Mouse (Mus musculus) retina, postnatal 7 days (tissue): Measurements from ENCODE around the gene Foxc2.
"Not testable (repeated sequence)": the region's sequence is repeated elsewhere in the genome, so short reads cannot be mapped to it uniquely, and the experiment has no call there.

Experiments used
- DNase-seq: peaks from one replicate; pipeline ENCODE4 v3.0.0-alpha.2; 2012; ENCODE audit warnings: low read depth, low spot score

The Foxc2 gene

DNA sequence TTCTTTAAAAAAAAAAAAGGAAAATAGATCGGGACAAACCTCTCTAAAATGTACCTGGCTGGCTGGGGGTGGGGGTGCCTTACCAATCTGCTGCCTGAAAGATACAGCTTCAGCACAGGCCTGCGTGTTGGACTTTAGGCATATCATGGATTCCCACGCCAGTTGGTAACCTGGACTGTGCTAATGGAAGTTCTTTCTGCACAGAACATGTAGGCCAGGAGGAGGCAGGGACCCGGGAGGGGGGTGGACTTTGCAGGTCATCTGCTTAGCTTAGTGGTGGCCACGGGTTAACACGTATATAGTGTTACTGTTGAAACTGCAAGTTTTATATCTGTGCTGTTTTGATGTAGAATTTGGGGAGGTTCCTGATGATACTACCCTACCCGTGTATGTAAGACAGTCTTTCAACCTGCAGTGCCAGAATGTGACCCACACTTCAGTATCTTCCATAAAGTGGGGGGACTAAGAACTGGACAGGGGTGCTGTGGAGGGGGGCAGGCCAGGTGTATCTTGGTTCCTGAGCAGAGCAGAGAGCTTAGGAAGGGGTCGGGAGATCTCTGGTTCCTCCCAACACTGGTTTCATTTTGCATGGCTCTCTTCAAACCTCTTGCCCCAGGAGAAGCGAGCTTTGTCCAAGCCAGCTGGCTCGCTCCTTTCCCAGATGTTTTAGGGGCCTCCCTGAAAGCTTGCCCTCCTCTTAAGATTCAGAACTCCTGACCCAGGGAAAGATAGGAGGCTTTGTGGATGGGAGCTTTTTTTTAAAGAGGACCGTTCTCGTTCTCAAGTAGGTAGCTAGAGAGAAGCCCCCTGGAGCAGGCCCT, 3.9 kb downstream of the Foxc2 start:
- DNase-seq, result no peak

DNA sequence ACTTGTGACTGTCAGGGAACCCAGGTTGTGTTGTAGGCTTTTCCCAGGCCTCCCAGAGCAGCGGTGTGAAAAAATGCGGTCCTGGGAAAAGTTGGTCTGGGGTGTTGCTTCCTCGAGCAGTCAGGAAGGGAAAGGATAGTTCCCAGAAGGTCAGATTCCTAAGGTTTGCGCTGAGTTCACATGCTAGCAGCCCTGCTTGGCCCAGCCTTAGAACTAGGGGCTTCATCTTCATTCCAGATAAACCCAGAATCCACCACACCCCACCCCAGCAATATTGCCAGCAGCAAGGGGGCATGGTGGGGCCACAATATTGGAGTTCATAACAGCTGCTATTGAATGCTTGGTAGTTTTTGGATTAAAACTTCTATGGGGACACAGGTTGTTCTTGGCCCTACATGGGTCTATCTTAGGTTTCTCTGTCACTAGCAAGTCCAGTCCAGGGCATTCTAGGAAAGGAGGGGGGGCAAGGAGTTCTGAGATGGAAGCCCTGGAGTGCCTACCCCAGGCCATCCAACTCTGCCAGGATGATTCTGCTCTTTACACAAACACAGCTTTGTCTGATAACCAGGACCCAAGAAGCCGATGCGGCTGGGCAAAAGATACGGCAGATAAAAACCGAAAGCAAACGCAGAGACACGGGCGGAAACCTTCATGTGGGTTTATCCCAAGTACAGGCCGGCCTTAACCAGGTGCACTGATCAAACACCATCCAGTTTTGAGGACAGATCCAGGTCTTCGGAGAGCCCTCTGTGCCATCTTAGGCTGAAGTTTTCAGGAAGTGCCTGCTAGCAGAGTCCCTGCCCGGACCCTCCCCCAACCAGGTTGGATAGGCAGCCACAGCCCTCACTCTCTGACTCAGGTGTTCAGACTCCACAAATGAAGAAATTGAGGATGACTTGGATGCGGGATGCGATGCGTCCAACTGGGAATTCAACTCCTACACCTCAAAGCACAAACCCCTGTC, 4.8 kb downstream of the Foxc2 start:
- no peak for DNase-seq

DNA sequence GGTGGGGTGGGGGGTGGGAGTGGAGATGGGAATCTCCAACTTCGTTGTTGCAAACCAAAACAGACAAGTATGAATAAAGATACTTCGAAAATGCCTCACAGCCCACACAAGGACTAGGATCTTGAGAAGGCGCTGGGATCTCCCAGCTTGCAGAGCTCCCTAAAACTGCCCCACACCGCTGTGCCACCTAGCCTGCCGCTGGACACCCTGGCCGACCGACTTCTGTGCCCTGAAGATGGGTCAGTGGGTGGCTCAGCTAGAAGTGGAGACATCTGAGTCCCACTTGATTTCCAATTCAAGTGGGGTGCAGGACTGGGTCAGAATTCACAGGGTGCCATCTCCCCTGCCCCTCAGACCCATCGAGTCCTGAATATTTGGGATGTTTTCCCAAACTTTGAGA, 5.7 kb downstream of the Foxc2 start:
- DNase-seq, result no peak

DNA sequence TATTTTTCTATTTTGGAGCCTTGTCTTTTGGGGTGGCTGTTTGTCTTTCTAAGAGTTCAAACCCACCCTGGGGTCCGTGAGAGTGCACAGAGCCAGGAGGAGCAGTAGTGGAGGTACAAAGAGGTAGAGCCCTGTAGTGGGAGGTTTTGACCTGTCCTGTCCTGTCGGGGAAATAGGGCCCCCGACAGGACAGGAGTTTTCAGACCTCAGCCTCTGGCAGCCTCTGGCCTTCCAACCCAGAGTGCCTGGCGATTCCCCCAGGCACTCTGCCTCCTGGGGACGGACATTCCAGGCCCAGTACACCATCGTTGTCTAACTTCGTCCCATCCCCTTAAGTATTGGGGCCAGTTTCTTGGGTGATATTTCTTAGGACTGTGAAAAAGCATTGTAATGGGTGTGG, 6.4 kb downstream of the Foxc2 start:
- DNase-seq, result no peak

DNA sequence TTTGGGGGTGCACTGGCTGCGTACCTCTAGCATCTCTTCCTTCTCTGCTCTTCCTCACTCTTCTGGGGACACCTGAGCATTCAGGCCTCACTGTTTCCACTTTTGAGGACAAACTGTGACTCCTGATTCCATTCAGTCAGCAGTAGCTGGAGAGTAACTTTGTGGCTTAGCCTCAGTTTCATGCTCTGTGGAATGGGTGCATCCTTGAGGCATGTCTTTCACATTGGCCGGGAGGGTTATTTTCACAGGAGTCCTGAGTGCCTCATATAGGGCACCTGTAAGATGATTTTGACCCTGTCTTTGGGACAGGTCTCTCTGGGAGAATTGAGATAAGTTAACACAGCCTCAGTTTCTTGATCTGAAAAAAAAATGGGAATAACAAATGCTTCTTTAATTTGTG, 7.1 kb downstream of the Foxc2 start:
- no peak for DNase-seq

DNA sequence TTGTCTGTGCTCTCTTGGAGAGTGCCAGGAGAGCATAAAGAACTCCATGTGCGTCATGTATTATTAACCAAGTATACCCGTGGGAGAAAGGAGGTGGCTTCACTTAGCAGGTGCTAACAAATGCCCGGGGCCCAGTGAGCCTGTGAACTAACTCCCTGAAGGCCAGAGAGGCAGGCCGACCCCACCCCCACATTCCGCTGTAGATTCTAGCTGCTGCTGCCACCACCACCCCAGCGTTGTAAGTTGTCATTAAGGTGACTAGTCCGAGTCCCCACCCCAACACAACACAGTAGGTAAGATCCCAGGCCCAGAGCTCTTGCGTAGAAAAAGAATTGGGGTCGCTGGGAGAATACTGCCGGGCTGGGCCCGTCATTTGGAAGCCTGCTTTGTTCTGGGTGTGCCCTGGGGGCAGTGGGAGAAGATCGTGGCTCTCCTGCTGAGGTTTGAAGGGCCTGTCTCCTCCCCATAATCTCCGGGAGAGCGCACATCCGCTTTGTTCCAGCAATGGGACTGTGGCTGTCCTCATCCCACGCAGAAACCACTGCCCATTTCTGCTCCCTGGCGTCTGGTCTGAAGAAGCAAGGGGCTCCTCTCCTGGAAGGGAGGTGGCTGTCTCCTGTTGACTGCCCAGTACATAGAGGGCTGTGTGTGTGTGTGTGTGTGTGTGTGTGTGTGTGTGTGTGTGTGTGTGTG, 8.7 kb downstream of the Foxc2 start:
- no peak for DNase-seq

DNA sequence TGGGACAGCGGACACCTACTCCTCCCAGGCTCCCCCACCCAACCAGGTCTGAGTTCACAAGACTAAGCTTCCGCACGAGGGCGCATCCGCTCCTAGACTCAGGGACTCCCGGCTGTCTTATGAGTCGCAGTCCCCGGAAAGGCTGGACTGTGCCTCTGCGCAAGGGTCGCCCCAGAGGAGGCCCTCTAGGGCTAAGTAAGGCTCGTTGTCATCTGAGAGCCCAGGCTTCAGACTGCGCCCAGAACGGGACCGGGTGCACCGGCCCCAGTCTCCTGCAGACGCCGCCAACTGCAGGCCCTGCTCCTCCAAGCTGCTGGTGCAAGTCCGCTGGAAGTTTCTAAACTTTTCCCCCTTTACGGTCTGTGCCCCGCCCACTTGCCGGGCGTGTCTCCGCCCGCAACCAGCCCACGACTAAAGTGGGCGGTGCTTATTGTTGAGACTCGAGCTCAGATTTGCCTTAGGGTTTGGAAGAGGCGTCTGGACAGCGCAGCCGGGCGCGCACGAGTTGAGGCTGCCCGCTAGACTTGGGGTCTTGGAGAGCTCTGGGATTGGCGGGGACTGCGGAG, 9.4 kb downstream of the Foxc2 start:
- DNase-seq, result no peak

DNA sequence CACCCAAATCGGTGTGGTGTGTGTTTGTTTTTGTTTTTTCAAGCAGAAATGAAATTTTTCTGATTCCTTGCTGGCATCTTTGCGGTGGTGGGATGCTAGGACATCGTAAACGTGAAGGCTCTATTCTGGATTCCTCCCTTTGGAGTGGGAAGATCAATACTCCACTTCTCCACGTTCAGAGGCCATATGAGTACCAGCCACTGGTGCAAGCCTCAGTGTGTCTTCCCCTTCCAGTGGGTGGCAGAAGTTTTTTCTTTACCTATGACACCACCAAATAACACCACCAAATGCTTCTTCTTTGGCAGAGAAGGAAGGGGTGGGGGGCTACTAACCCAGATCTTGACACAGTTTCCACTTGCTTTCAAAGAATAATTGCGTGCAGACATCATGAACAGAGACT, 10.2 kb downstream of the Foxc2 start:
- no peak for DNase-seq

DNA sequence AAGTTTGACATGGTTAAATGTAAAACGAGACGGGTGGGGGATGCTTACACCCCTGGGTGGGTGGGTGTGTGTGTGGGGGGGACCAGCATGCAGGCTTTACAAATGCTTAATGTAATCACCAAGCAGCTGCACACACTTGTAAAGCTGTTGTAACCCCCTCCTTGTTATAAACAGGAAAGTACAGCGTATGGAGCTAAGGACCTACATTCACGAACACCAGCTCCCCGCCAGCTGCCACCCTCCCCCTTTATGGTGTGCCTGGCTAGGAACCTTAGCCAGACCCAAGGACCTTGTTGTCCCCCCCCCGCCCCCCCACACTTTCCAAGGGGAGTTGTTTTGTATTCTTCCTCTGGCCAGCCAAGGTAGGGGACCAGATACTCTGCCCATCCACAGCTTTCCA, 10.7 kb downstream of the Foxc2 start:
- DNase-seq, result no peak

DNA sequence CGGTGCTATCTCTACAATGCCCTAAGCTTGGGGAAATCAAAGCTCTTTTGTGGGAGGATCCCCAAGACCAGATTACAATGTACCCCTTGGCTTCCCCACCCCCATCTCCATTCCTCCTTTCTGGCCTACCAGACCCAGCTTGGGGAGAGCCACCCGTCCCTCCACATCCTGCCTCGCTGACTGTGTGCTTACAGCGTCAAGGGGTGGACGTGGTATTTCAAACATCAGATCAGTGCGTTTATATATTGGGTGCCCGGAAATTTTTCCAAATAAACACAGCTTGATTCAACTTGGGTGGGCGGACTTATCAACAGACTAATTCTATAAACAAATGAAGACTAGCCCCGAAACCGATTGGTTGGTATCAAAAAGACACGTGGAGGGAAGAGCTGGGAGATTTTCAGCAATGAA, 11.3 kb downstream of the Foxc2 start:
- DNase-seq, result no peak

DNA sequence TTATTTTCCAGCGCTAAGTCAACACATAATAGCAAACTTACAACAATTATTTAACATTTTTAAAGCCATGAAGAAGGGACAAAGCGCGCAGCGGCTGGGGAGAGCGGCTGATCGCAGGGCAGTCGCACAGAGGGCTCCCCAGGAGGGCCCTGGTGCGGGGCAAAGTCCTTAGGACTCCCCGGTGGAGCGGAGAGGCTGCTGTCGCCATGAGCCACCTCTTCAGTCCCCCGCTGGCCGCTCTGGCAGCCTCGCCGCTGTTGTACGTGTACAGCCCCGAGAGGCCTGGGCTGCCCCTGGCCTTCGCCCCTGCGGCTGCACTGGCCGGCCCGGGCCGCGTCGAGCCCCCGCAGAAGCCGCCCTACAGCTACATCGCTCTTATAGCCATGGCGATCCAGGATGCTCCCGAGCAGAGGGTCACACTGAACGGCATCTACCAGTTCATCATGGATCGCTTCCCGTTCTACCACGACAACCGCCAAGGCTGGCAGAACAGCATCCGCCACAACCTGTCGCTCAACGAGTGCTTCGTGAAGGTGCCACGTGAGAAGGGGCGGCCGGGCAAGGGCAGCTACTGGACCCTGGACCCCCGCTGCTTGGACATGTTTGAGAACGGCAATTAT, 11.9 kb downstream of the Foxc2 start, which contains the start of gene Foxl1:
TSS of gene Foxl1 (plus strand) at position 185 of the 620 bp plus-strand sequence.
- DNase-seq, result no peak

DNA sequence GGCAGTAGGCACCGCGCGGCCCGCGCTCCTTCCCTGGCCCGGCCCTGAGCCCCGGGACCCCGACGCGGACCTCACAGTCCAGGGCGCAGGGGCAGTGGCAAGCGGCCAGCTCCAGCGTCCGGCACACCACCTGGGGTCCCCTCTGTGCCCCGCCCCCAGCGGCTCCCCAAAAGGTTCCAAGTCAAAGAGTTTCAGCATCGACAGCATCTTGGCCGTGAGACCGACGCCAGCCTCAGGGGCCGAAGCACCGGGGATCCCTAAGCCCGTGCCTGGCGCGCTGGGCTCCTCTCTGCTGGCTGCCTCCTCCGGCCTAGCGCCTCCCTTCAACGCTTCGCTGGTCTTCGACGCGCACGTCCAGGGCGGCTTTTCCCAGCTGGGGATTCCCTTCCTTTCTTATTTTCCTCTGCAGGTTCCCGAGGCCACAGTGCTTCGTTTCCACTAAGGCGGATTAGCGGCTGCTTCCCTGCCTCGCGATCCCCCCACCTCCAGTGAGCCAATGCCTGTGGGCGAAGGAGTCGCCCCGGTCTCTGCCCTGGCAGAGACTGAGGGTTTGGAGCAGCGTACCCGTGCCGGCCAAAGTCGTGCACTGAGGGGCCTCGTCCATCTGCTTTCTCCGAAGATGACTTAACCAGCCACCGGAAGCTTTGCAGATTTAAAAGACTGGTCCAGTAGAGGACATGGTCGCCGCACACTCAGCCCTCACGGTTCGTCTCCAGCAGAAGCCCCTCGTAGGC, 12.7 kb downstream of the Foxc2 start:
- DNase-seq, result no peak

DNA sequence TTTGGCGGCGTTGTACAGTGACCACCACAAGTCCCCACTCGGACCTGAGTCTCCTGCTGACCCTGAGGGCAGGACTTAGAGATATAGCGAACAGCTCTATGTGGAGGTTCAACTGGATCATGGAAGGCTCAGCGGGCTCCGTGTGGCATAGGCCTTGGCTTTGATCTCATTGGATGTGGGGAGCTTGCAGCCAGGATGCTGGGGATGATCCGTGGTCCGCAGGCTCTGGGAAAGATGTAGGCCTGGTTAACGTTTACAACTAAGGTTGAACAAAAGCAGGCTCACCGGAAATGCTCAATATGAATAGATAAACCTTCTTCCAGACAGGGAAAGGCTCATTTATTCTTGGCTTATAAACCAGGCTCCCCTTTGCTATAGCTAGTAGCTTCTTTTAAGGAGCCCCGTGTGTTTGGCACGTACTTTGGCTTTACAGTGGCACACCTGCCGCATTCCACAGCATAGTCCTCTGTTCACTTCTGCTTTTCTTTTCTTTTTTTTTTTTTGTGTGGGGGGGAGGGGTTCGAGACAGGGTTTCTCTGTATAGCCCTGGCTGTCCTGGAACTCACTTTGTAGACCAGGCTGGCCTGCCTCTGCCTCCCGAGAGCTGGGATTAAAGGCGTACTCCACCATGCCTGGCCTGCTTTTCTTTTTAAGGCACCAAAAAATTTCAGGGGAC, 13.4 kb downstream of the Foxc2 start:
- no peak for DNase-seq

DNA sequence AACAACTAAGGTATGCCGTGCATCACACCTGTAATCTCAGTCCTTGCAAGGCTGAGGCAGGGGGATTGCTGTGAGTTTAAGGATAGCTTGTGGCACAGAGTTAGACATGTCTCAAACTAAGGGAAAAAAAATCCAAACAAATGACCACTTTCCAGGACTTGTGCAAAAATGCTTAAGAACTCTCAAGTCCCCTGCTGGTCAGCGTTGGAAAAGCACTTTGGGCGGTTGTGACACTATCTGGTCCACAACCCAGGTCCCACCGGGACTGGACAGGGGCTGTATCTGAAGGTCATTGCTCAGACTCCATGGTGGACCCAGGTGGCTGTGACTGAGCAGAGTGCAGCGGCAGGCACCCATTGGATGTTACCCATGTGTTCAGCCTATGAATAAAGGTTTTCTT, 14.6 kb downstream of the Foxc2 start:
- DNase-seq, result no peak

DNA sequence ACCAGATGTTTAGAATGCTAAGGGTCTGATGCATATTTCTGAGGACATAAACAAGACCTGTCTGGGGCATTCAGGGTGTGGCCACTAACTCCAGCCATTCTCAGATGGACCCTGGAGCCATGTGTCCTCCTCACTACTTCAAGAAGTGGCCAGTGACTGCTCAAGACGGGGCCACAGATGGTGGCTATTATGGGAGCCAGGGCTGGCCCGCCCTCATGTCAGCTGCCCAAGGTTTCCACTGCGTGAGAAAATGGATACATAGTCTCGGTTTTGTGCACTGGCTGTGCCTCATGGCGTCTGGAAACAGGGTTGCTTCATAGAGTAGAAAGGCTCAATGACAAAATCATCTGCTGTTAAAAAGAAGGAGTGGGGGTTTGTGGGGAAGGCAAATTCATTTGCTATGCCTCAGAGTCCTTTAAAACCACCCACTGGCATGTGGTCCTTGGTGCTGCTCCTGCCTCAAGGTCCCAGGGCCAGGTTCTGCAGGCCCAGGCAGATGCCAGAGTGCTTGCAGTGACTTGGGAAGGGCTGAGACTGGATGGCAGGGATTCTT, 17.1 kb downstream of the Foxc2 start:
- DNase-seq, result no peak

DNA sequence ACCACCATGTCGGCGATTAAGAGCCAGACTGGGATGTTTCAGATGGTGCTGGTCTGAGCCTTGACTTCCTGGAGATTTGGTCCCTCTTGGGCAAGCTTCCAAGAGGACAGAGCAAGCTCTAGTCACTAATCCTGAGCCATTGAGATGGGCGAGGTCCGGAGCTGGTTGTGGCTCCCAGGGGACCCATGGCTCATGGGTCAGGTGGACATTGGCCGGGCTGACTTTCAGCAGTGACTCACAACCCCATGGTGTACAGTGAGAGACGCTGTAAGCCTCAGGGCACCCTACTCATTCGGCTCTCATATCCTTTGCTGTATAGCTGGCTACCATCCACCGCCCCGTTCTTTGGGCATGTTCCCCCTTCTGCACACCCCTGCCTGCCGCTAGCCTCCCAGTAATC, 18.1 kb downstream of the Foxc2 start:
- no peak for DNase-seq

DNA sequence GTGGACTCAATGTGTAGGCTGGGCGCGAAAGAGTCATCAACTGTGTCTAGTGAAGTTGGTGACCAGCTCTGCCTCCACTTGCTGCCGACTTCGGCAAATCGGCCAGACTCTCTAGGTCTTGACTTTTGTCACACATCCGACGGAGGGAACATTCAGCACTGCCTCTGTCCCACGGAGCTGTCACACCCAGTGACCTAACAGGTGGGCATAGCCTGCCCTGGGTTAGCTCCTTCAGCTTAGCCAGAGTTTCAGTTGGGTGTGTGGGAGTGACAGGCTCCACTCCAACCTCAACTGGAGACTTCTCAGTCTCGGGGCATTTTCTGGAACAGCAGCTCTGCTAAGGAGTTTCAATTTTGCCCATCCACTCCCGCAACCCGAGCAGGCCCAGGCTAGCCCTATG, 18.5 kb downstream of the Foxc2 start:
- no peak for DNase-seq

DNA sequence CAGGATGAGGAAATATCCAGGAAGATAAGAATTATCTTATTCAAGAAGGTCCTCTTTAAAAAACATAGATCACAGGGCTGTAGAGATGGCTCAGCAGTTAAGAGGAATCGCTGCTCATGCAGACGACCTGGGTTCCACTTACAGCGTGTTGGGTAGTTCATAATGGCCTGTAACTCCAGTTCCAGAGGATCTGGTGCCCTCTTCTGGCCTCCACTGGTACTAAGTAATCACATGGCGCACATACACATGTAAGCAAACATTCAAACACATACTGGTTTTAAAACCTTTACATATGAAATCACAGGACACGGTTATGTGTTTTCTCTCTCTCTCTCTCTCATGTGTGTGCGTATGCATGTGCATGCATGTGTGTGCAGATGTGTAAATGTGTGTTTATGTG, 20.9 kb downstream of the Foxc2 start:
- no peak for DNase-seq

DNA sequence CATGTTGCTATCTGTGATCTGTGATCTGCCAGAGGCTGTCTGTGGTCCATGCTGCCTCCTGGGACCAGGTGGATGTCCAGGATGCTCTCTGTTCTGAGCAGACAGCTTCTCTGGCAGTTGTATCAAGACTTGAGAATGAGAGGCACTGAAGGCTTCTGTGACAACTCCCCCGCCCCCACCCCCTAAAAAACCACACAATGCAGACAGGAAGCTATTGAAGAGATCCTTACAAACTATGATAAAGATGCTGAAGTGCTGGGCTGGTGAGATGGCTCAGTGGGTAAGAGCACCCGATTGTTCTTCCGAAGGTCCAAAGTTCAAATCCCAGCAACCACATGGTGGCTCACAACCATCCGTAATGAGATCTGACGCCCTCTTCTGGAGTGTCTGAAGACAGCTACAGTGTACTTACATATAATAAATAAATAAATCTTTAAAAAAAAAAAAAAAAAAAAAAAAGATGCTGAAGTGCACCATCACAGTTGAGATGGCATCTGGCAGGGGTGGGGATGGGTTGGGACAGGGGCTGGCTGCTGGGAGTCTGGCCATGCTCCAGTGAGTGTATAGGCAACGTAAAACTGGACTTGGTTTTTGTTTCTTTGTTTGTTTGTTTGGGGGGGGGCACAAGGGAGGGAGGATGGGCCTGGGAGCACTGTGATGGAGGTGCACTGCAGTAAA, 29.6 kb downstream of the Foxc2 start:
- not testable (repeated sequence) for DNase-seq
